Mouse (Mus musculus) cortical plate, adult 2 months (tissue): ENCODE measurements at regions not wholly inside any gene's neighbourhood (a gene's known extent, or its start where the extent isn't known, plus 50 kb on each side); places are given as distances from the start of the nearest gene placed in this dataset.

Experiments used
- CTCF ChIP-seq: fragments of 200-500 bp; IDR thresholded peaks from 2 replicates; pipeline ENCODE4 v1.5.1; 2011; ENCODE audit warnings: mild to moderate bottlenecking, control low read depth, low read length; ENCODE audit not compliant: insufficient read depth; ENCODE audit errors: extremely low read depth
- POLR2A ChIP-seq: fragments of 200-500 bp; IDR thresholded peaks from 2 replicates; pipeline ENCODE4 v1.6.1; 2011; ENCODE audit warnings: mild to moderate bottlenecking, low read length, control low read depth; ENCODE audit not compliant: insufficient read depth; ENCODE audit errors: extremely low read depth

- no peak for TF ChIP-seq POLR2A
- TF ChIP-seq CTCF = no peak
Measured at GRCm38 (mm10) chr5:51758289-51758688, 190.8 kb upstream of the Ppargc1a start.
